Mouse (Mus musculus): ENCODE results near the gene Cd8b1. TPM values are rescaled to one million over a fixed set of nuclear protein-coding genes. Genes with fewer than 3 reads are reported as not detected.

Gene Cd8b1
- total and polyA plus RNA-seq, 3 experiments, result 0.31 to 0.51 TPM; not detected in 1

- no peaks in the 10 kb centered on the region for H3K79me2 ChIP-seq (replicated peaks; ENCODE audit: control insufficient read depth, insufficient read depth, low read length)
- TF ChIP-seq POLR2A (IDR thresholded peaks at IDR 0.05; ENCODE audit: insufficient read depth, low read depth, low read length) (no peak), EP300 (IDR thresholded peaks at IDR 0.05; ENCODE audit: insufficient read depth, low read depth, low read length) (no peak), CTCF (IDR thresholded peaks at IDR 0.05) (no peak)
- DNase-seq, result no peak
- H3K27ac ChIP-seq, result no peak overlapping the region
- 85% methylated on average over 19 of the region's 19 CpGs for WGBS
- H3K36me3 ChIP-seq (ENCODE audit: control insufficient read depth, insufficient read depth, low read length), result no peaks in the 10 kb centered on the region
- intact Hi-C loops (cut with DNase I), result no loop called here
- H3K27me3 ChIP-seq (ENCODE audit: control insufficient read depth, insufficient read depth, low read length), result no peaks in the 10 kb centered on the region
- no peak overlapping the region for H3K9ac ChIP-seq (ENCODE audit: low read depth, low read length)
- no peaks in the 10 kb centered on the region for H3K4me1 ChIP-seq (ENCODE audit: control insufficient read depth, insufficient read depth, low read length)
- no peak overlapping the region for H3K4me3 ChIP-seq
Measured at GRCm38 (mm10) chr6:71374311-71374829, 51.8 kb downstream of the Cd8b1 start.

- H3K9ac ChIP-seq (ENCODE audit: low read depth, low read length), result no peak overlapping the region
- WGBS, result 82% methylated on average over 2 of the region's 2 CpGs
- H3K36me3 ChIP-seq (ENCODE audit: control insufficient read depth, insufficient read depth, low read length), result no peaks in the 10 kb centered on the region
- no peaks in the 10 kb centered on the region for H3K27me3 ChIP-seq (ENCODE audit: control insufficient read depth, insufficient read depth, low read length)
- no peak overlapping the region for H3K27ac ChIP-seq
- intact Hi-C loops (cut with DNase I), result no loop called here
- H3K79me2 ChIP-seq (replicated peaks; ENCODE audit: control insufficient read depth, insufficient read depth, low read length), result no peaks in the 10 kb centered on the region
- no peaks in the 10 kb centered on the region for H3K4me1 ChIP-seq (ENCODE audit: control insufficient read depth, insufficient read depth, low read length)
- DNase-seq, result no peak
- TF ChIP-seq POLR2A (IDR thresholded peaks at IDR 0.05; ENCODE audit: insufficient read depth, low read depth, low read length) (no peak), EP300 (IDR thresholded peaks at IDR 0.05; ENCODE audit: insufficient read depth, low read depth, low read length) (no peak), CTCF (IDR thresholded peaks at IDR 0.05) (no peak)
- no peak overlapping the region for H3K4me3 ChIP-seq
Measured at GRCm38 (mm10) chr6:71374921-71375320, 52.3 kb downstream of the Cd8b1 start.

GRCm38 (mm10) chr6:71376711-71377110 lies 54.1 kb downstream of the Cd8b1 start:
- WGBS, result 96% methylated on average over 13 of the region's 13 CpGs
- no peaks in the 10 kb centered on the region for H3K79me2 ChIP-seq (replicated peaks; ENCODE audit: control insufficient read depth, insufficient read depth, low read length)
- H3K4me1 ChIP-seq (ENCODE audit: control insufficient read depth, insufficient read depth, low read length), result no peaks in the 10 kb centered on the region
- intact Hi-C loops (cut with DNase I), result no loop called here
- H3K4me3 ChIP-seq, result no peak overlapping the region
- H3K27ac ChIP-seq, result no peak overlapping the region
- no peaks in the 10 kb centered on the region for H3K36me3 ChIP-seq (ENCODE audit: control insufficient read depth, insufficient read depth, low read length)
- H3K9ac ChIP-seq (ENCODE audit: low read depth, low read length), result no peak overlapping the region
- no peak for TF ChIP-seq EP300 (IDR thresholded peaks at IDR 0.05; ENCODE audit: insufficient read depth, low read depth, low read length)
- no peak for TF ChIP-seq POLR2A (IDR thresholded peaks at IDR 0.05; ENCODE audit: insufficient read depth, low read depth, low read length)
- TF ChIP-seq CTCF (IDR thresholded peaks at IDR 0.05), result no peak
- H3K27me3 ChIP-seq (ENCODE audit: control insufficient read depth, insufficient read depth, low read length), result no peaks in the 10 kb centered on the region
- no peak for DNase-seq

- H3K27me3 ChIP-seq (ENCODE audit: control insufficient read depth, insufficient read depth, low read length), result no peaks in the 10 kb centered on the region
- H3K4me3 ChIP-seq, result no peak overlapping the region
- H3K36me3 ChIP-seq (ENCODE audit: control insufficient read depth, insufficient read depth, low read length), result no peaks in the 10 kb centered on the region
- no peaks in the 10 kb centered on the region for H3K79me2 ChIP-seq (replicated peaks; ENCODE audit: control insufficient read depth, insufficient read depth, low read length)
- no peak overlapping the region for H3K9ac ChIP-seq (ENCODE audit: low read depth, low read length)
- DNase-seq, result no peak
- 92% methylated on average over 5 of the region's 5 CpGs for WGBS
- intact Hi-C loops (cut with DNase I), result no loop called here
- H3K27ac ChIP-seq, result no peak overlapping the region
- H3K4me1 ChIP-seq (ENCODE audit: control insufficient read depth, insufficient read depth, low read length), result no peaks in the 10 kb centered on the region
- no peak for TF ChIP-seq EP300 (IDR thresholded peaks at IDR 0.05; ENCODE audit: insufficient read depth, low read depth, low read length)
- no peak for TF ChIP-seq POLR2A (IDR thresholded peaks at IDR 0.05; ENCODE audit: insufficient read depth, low read depth, low read length)
- no peak for TF ChIP-seq CTCF (IDR thresholded peaks at IDR 0.05)
Measured at GRCm38 (mm10) chr6:71381654-71382053, 59.1 kb downstream of the Cd8b1 start.

Other genes starting within 250 kb of the Cd8b1 start
- 1 to 10 TPM; 3.4 to 4.1 TPM for gene Thnsl2, start 178.3 kb upstream of the Cd8b1 start, total RNA-seq (2021)
- 6.0 and 6.1 TPM in 2 replicates for gene Thnsl2, start 178.3 kb upstream of the Cd8b1 start, polyA plus RNA-seq (2012; rRNA removed)
- gene Fabp1, start 123.0 kb upstream of the Cd8b1 start, total RNA-seq (2021), result not detected
- gene Fabp1, start 123.0 kb upstream of the Cd8b1 start, polyA plus RNA-seq (2012; rRNA removed), result 2.2 TPM in 1 of 2 replicates, not detected in the other
- 10 to 100 TPM; 56.1 to 63.5 TPM for gene Krcc1, start 51.1 kb upstream of the Cd8b1 start, total RNA-seq (2021)
- gene Krcc1, start 51.1 kb upstream of the Cd8b1 start, polyA plus RNA-seq (2012; rRNA removed), result 10.2 and 16.3 TPM in 2 replicates
- gene Smyd1, start 555 bp upstream of the Cd8b1 start, total RNA-seq (2021), result 100 to 1,000 TPM; 325 to 352 TPM
- 192 and 372 TPM in 2 replicates for gene Smyd1, start 555 bp upstream of the Cd8b1 start, polyA plus RNA-seq (2012; rRNA removed)
- under 1 TPM; 0.13 to 0.25 TPM for gene Cd8a, start 50.6 kb downstream of the Cd8b1 start, total RNA-seq (2021)
- gene Cd8a, start 50.6 kb downstream of the Cd8b1 start, polyA plus RNA-seq (2012; rRNA removed), result 0.26 and 0.72 TPM in 2 replicates
- 10 to 100 TPM; 67.6 to 78.1 TPM for gene Rmnd5a, start 117.8 kb downstream of the Cd8b1 start, total RNA-seq (2021)
- 28.2 and 56.9 TPM in 2 replicates for gene Rmnd5a, start 117.8 kb downstream of the Cd8b1 start, polyA plus RNA-seq (2012; rRNA removed)
- gene Rnf103, start 171.1 kb downstream of the Cd8b1 start, total RNA-seq (2021), result 10 to 100 TPM; 20.8 to 26.7 TPM
- gene Rnf103, start 171.1 kb downstream of the Cd8b1 start, polyA plus RNA-seq (2012; rRNA removed), result 7.6 and 12.1 TPM in 2 replicates
- 10 to 100 TPM; 45.7 to 59.0 TPM for gene Chmp3, start 221.0 kb downstream of the Cd8b1 start, total RNA-seq (2021)
- gene Chmp3, start 221.0 kb downstream of the Cd8b1 start, polyA plus RNA-seq (2012; rRNA removed), result 34.4 and 56.7 TPM in 2 replicates

All from heart, adult 2 months (tissue).